Mouse (Mus musculus): ENCODE data around the gene Zdhhc8. TPM values are rescaled to one million over a fixed set of nuclear protein-coding genes. Genes with fewer than 3 reads are reported as not detected.

Gene Zdhhc8
- polyA plus RNA-seq, 1 experiment, result not detected

DNA sequence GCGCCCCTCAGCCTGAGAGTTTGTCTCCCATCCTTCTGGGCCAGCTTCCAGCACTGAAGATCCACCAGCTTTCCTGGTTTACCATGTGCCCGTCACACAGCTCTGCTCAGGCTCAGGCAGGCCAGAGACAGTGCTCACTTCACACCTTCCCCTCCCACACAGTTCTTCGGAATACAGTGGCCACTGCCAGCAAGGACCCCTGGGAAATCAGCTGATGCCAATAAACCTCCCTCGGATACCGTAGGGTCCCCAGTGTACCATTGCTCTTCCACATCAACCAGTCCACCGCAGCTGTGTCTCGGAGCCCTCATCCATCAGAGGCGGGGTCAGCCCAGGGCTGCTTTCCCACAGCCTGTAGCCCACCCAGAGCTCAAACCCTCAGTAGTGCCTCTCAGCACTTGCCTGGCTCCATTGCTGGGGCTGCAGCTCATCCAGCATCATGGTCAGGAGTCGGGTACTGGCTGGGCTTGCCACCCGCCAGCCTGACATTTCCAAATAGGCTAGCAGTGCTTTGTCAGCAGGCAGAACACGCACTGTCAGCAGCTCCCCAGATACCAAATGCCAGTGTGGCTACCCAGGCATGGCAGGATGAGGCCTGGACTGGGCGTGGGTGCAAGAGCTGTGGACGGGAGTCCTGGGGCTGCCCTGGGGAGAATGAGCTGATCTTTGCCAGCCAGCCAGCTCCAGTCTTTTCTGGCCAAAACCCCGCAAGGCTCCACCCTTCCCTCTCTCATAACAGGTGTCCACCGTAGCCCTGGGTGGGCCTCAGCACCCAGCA lies 40.5 kb downstream of the Zdhhc8 start:
- no peak overlapping the region for H3K27ac ChIP-seq (ENCODE audit: insufficient read depth, low read depth, low read length)
- peaks cover 45% of the 10 kb centered on the region for H3K4me1 ChIP-seq (ENCODE audit: control insufficient read depth, insufficient read depth, low read length)
- H3K4me3 ChIP-seq (ENCODE audit: insufficient read depth, low read depth, low read length), result no peak overlapping the region
- 62% methylated on average over 15 of the region's 15 CpGs for WGBS
- no peak for TF ChIP-seq CTCF (IDR thresholded peaks at IDR 0.05; ENCODE audit: insufficient read depth, low read depth, low read length)

DNA sequence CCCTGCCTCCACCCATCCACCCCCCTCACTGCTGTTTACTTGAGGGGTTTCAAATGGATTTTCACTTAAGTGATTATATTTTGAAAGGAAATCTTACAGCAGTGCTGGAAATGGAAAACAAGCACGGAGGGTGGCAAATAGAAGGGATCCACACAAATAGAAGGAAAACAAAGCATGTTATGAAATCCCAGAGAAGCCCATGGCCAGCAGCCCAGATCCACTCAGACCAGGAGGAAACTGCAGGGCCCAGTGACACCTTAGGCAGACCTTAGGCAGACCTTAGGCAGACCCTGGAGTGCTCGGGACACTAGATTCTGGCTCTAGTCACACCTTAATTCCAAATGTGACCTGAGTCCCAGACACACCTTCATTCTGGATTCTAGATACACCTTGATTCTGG lies 43.9 kb downstream of the Zdhhc8 start:
- Histone ChIP-seq H3K4me1 (ENCODE audit: control insufficient read depth, insufficient read depth, low read length) (peaks cover 20% of the 10 kb centered on the region), H3K4me3 (ENCODE audit: insufficient read depth, low read depth, low read length) (no peak overlapping the region), H3K27ac (ENCODE audit: insufficient read depth, low read depth, low read length) (no peak overlapping the region)
- 64% methylated on average over 2 of the region's 2 CpGs for WGBS
- no peak for TF ChIP-seq CTCF (IDR thresholded peaks at IDR 0.05; ENCODE audit: insufficient read depth, low read depth, low read length)
- no peak for TF ChIP-seq POLR2A (IDR thresholded peaks at IDR 0.05; ENCODE audit: insufficient read depth, low read depth, low read length)

- Histone ChIP-seq H3K27ac (ENCODE audit: insufficient read depth, low read depth, low read length) (no peak overlapping the region), H3K4me1 (ENCODE audit: control insufficient read depth, insufficient read depth, low read length) (no peaks in the 10 kb centered on the region), H3K4me3 (ENCODE audit: insufficient read depth, low read depth, low read length) (no peak overlapping the region)
- WGBS, result 88% methylated on average over 3 of the region's 3 CpGs
- no peak for TF ChIP-seq POLR2A (IDR thresholded peaks at IDR 0.05; ENCODE audit: insufficient read depth, low read depth, low read length)
Observed at GRCm38 (mm10) chr16:18187221-18187620, 47.7 kb downstream of the Zdhhc8 start.

- WGBS, result 86% methylated on average over 4 of the region's 4 CpGs
- Histone ChIP-seq H3K27ac (ENCODE audit: insufficient read depth, low read depth, low read length) (no peak overlapping the region), H3K4me1 (ENCODE audit: control insufficient read depth, insufficient read depth, low read length) (no peaks in the 10 kb centered on the region), H3K4me3 (ENCODE audit: insufficient read depth, low read depth, low read length) (no peak overlapping the region)
- TF ChIP-seq POLR2A (IDR thresholded peaks at IDR 0.05; ENCODE audit: insufficient read depth, low read depth, low read length) (no peak), CTCF (IDR thresholded peaks at IDR 0.05; ENCODE audit: insufficient read depth, low read depth, low read length) (no peak)
Observed at GRCm38 (mm10) chr16:18186798-18187197, 48.1 kb downstream of the Zdhhc8 start.

- no peak overlapping the region for H3K4me3 ChIP-seq (ENCODE audit: insufficient read depth, low read depth, low read length)
- TF ChIP-seq POLR2A (IDR thresholded peaks at IDR 0.05; ENCODE audit: insufficient read depth, low read depth, low read length) (no peak), CTCF (IDR thresholded peaks at IDR 0.05; ENCODE audit: insufficient read depth, low read depth, low read length) (no peak)
- WGBS, result 93% methylated on average over 8 of the region's 8 CpGs
- H3K27ac ChIP-seq (ENCODE audit: insufficient read depth, low read depth, low read length), result no peak overlapping the region
- H3K4me1 ChIP-seq (ENCODE audit: control insufficient read depth, insufficient read depth, low read length), result peaks cover 3% of the 10 kb centered on the region; the same call in 1 of the 2 replicates
Observed at GRCm38 (mm10) chr16:18185715-18186449, 49.1 kb downstream of the Zdhhc8 start.

- no peak overlapping the region for H3K4me3 ChIP-seq (ENCODE audit: insufficient read depth, low read depth, low read length)
- WGBS, result 62% methylated on average over 8 of the region's 8 CpGs
Observed at GRCm38 (mm10) chr16:18182766-18183165, 52.2 kb downstream of the Zdhhc8 start.

DNA sequence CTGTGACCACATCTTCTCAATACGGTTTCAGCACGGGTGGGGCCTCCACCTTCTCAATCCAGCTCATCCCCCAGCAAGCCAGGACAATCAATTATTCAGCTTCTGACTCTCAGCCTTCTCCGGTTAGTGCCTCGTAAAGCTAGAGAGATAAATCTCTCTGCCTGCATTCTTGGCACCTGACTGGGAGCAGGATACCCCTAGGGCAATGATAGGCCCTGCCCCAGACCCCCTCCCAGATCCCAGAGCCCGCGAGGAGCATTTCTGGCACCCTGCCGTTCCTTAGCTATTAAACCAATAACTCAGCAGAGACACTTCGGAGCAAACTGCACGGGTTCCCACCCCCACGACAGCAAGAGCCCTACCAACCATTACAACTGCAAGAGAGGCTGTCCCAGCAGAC lies 53.5 kb downstream of the Zdhhc8 start:
- peaks cover 4% of the 10 kb centered on the region; the same call in 1 of the 2 replicates for H3K4me1 ChIP-seq (ENCODE audit: control insufficient read depth, insufficient read depth, low read length)
- 57% methylated on average over 10 of the region's 10 CpGs for WGBS
- no peak overlapping the region for H3K27ac ChIP-seq (ENCODE audit: insufficient read depth, low read depth, low read length)
- TF ChIP-seq POLR2A (IDR thresholded peaks at IDR 0.05; ENCODE audit: insufficient read depth, low read depth, low read length) (no peak), CTCF (IDR thresholded peaks at IDR 0.05; ENCODE audit: insufficient read depth, low read depth, low read length) (no peak)
- H3K4me3 ChIP-seq (ENCODE audit: insufficient read depth, low read depth, low read length), result no peak overlapping the region

More at GRCm38 (mm10) chr16:18182766-18183165, 52.2 kb downstream of the Zdhhc8 start:
- H3K4me1 ChIP-seq (ENCODE audit: control insufficient read depth, insufficient read depth, low read length), result peaks cover 3% of the 10 kb centered on the region; the same call in 1 of the 2 replicates
- H3K27ac ChIP-seq (ENCODE audit: insufficient read depth, low read depth, low read length), result no peak overlapping the region
- TF ChIP-seq POLR2A (IDR thresholded peaks at IDR 0.05; ENCODE audit: insufficient read depth, low read depth, low read length) (no peak), CTCF (IDR thresholded peaks at IDR 0.05; ENCODE audit: insufficient read depth, low read depth, low read length) (no peak)

DNA sequence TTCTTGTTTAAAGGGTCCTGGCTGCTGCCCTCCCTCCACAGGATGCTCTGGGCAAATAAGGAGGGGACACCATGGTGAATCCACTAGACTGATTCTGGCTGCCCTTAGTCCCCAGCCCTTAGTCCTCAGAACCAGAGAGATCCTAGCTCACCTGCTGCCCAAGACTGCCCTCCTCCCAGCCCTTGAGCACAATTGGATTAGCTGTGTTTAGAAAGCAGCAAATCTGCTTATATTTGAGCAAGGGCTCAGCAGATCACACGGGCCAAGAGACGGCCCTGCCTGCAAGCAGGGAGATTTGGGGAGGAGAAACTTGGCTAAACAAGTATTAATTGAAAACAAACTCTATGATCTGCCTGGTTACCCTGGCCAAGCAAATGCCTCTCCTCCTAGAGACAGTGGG lies 55.3 kb downstream of the Zdhhc8 start:
- H3K4me1 ChIP-seq (ENCODE audit: control insufficient read depth, insufficient read depth, low read length), result peaks cover 18% of the 10 kb centered on the region
- H3K4me3 ChIP-seq (ENCODE audit: insufficient read depth, low read depth, low read length), result no peak overlapping the region
- no peak overlapping the region for H3K27ac ChIP-seq (ENCODE audit: insufficient read depth, low read depth, low read length)
- TF ChIP-seq CTCF (IDR thresholded peaks at IDR 0.05; ENCODE audit: insufficient read depth, low read depth, low read length), result no peak
- no peak for TF ChIP-seq POLR2A (IDR thresholded peaks at IDR 0.05; ENCODE audit: insufficient read depth, low read depth, low read length)
- WGBS, result 60% methylated on average over 2 of the region's 2 CpGs

- TF ChIP-seq POLR2A (IDR thresholded peaks at IDR 0.05; ENCODE audit: insufficient read depth, low read depth, low read length) (no peak), CTCF (IDR thresholded peaks at IDR 0.05; ENCODE audit: insufficient read depth, low read depth, low read length) (no peak)
- WGBS, result 85% methylated on average over 4 of the region's 4 CpGs
- Histone ChIP-seq H3K4me3 (ENCODE audit: insufficient read depth, low read depth, low read length) (no peak overlapping the region), H3K27ac (ENCODE audit: insufficient read depth, low read depth, low read length) (no peak overlapping the region), H3K4me1 (ENCODE audit: control insufficient read depth, insufficient read depth, low read length) (peaks cover 35% of the 10 kb centered on the region)
Observed at GRCm38 (mm10) chr16:18176758-18177157, 58.2 kb downstream of the Zdhhc8 start.
